Mouse (Mus musculus): ENCODE data around the gene Angptl8.
"Not testable (repeated sequence)": the region's sequence is repeated elsewhere in the genome, so short reads cannot be mapped to it uniquely, and the experiment has no call there.

Angptl8 gene

DNA sequence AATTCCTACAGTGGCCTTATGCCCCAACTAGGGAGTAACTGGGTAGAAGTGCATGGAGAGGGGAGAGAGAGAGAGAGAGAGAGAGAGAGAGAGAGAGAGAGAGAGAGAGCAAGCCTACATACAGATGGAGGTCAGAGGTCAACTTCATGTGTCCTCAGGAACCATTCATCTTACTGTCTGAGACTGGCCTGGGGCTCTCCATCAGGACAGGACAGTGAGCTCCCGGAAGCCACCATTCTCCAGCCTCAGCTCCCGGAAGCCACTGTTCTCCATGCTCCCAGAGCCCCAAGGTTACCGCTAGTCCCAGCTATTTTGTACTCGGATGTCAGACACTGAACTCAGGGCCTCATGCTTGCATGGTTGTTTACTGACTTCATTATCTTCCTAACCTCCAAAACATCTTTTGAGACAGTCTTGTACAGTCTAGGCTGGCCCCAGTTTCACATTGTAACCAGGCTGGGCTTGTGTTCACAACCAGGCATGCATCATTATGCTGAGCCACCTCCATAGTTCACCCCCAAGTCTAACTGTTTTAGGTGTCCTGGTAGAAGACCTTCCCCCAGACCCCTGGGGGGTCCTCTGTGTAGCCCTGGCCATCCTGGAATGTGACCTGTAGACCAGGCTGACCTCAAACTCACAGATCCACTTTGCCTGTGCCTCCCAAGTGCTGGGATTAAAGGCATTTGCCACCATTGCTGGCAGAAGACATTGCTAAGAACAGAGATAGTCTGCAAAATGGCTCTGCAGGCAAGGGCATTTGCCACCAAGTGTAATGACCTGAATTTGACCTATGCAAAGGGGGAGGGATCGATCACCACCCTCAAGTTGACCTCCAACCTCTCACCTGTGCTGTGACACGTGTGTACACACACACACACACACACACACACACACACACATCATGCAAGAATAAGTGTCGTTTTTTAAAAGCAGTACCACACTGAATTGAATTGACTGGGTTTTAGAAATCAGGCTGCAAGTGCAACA, 14.7 kb downstream of the Angptl8 start:
- DNase-seq (ENCODE audit: low spot score): no peak

DNA sequence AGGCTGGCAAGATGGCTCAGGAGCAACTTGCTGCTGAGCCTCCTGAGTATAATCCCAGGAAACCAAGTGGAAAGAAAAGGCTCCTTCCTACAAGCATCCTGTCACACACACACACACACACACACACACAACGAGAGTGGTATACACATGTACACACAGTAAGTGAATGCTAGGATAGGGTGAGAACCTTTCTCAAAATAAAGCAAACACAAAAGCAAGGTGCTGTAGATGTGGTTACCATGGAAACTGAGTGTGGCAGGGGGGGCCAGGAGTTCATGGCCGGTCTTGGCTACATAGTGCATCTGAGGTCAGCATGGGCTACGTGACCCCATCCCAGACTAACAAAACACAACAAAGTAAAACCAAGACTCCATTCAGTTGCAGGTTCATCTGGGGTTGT, 15.8 kb downstream of the Angptl8 start:
- no peak for DNase-seq (ENCODE audit: low spot score)

DNA sequence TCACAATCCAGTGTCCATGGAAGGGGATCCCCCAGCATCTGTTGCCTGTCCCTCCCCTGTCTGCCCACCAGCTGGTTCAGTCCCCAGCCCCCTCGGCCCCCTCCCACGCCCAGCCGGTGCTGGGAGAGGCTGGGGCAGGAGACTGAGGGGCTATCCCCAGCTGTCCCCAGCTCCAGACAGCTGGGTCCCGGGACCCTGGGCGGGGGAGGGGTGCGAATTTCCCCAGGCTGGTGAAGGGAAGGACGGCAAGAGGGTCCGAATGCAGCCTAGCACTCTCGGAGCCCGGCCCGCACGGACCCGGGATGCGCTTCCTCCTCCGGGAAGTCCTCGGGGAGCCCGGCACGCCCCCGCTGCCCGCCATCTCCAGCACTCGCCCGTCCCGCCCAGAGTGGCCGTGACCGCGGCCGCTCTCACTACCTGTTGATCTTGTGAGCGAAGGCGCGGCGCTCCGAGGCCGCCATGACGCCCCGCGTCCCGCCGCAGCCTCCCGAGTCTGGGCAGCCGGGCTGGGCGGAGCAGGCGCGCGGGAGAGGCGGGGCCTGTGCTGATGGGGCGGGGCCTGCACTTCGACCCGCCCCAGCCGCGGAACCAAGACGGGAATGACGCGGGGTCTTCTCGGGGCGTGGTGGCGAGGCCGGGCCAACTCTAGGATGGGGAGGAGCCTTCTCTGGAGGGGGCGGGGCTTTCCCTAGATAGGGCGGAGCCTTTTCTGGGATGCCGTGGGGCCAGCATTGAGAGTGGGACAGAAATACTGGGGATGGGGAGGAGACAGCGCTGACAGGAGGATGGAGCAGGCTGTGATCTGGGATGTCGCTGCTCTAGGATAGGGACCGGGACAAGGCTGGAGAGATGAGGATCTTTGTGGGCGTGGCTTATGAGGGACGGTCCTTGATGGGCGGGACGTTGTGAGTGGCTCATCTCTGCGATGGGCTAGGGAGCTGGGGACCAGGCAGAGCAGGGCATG, 17.1 kb downstream of the Angptl8 start, which contains the start of gene Dock6:
Dock6 (minus strand) TSS at position 508 of the 964 bp plus-strand sequence.
- peak; percentile 90 for DNase-seq (ENCODE audit: low spot score)

DNA sequence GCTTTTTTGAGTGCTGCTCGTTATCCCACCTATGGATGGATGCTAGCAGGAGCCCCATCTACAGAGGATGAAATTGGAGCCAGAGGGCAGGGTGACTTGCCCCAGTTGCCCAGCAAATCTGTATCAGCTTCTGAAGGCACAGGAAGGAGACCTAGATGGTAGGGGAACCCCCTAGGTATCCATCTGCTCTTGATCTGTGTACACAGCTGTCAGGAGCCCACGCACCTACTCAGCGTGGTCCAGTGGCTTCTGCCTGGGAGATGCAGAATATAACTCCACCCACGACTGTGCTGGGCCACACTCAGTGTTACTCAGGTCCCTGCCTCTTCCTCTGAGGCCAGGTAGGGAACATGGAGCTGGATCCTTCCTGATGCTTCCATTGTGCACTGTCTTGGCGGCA, 18.7 kb downstream of the Angptl8 start:
- DNase-seq (ENCODE audit: low spot score): no peak

DNA sequence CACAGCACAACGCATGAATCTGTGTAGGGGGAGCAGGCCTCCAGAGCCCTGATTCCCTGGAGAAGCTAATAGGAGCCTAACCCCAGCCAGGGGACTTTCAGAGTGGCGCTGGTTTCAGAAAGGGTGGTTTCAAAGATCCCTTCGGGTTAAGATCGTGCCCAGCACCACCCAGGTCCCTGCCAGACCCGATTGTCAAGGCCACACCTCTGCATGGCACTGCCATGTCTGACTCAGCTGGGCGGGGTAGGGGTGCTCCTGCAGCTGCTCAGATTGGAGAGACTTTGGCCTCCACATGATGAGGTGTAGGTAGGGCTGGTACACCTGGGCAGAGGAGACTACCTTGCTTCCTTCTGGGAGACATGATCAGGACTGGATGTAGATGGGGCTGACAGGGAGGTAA, 19.6 kb downstream of the Angptl8 start:
- DNase-seq (ENCODE audit: low spot score): no peak

DNA sequence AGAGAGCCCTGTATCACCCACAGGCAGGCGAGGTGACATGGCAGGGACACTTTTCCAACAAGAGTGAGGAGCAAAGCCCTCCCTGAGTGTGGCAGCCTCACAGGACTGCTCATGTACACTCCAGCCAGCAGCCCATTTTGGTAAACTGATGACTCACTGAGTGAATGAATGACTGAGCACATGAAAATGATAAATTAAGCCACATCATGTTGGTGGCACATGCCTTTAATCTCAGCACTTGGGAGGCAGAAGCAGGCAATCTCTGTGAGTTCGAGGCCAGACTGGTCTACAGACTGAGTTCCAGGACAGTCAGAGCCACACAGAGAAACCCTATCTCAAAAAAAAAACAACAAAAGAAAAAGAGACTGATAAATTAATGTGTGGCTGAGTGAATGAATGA, 22.2 kb downstream of the Angptl8 start:
- no peak for DNase-seq (ENCODE audit: low spot score)

DNA sequence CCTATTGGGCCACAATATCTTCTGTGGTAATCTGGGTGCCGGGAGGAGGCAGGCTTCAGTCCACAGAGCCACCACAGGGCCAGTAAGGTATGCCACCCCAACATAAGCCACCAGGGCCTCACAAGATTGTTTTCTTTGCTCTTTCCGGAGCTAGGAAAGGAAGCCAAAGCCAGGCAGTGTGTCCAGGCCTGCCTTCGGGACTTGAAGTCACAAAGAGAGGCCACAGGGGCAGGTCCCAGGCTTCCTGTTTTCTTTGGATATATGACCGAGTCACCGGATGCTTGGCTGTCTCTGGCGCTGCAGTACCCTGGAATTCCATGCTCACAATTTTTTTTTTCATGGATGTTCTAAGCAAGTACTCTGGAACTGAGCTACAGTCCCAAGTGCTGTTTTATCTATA, 22.8 kb downstream of the Angptl8 start:
- DNase-seq (ENCODE audit: low spot score): no peak

DNA sequence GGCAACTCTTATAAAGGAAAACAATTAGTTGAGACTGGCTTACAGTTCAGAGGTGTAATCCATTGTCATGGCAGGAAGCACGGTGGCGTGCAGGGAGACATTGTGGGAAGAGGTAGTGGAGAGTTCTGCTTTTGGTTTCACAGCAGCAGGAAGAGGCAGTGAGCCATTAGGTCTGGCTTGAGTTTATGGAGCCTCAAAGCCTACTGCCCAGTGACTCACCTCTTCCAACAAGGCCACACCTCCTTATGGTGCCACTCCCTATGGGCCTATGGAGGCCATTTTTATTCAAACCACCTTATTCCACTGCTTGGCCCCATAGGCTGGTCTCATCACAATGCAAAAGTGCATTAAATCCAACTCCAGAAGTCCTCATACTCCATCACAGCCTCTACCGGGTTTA, 24.3 kb downstream of the Angptl8 start:
- DNase-seq (ENCODE audit: low spot score): no peak

DNA sequence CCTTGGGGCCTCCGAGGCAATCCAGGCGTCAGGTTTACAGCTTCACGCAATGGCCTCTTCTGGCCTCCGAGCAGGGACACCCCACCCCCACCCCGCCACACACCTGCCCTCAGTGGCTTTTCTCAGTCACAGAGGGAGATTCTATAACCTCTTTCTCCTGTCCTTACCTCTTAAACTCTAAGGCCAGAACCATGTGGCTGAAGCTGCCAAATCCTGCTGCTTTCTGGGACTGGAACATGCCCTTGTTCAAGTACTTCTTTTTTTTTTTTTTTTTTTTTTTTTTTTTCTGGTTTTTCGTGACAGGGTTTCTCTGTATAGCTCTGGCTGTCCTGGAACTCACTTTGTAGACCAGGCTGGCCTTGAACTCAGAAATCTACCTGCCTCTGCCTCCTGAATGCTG, 25.0 kb downstream of the Angptl8 start:
- not testable (repeated sequence) for DNase-seq (ENCODE audit: low spot score)

DNA sequence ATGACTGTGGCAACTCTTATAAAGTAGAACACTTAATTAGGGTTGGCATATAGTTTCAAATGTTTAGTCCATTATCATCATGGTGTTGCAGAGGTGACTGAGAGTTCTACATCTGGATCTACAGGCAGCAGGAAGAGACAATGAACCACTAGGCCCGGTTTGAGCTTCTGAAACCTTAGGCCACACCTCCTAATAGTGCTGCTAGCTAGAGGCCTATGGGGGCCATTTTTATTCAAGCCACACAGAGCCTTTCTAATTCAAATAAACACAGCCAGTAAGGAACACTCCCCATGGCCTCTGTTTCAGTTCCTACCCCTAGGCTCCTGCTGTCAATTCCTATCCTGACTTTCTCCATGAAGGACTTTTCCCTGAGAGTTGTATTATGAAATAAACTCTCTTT, 26.9 kb downstream of the Angptl8 start:
- DNase-seq (ENCODE audit: low spot score): no peak

DNA sequence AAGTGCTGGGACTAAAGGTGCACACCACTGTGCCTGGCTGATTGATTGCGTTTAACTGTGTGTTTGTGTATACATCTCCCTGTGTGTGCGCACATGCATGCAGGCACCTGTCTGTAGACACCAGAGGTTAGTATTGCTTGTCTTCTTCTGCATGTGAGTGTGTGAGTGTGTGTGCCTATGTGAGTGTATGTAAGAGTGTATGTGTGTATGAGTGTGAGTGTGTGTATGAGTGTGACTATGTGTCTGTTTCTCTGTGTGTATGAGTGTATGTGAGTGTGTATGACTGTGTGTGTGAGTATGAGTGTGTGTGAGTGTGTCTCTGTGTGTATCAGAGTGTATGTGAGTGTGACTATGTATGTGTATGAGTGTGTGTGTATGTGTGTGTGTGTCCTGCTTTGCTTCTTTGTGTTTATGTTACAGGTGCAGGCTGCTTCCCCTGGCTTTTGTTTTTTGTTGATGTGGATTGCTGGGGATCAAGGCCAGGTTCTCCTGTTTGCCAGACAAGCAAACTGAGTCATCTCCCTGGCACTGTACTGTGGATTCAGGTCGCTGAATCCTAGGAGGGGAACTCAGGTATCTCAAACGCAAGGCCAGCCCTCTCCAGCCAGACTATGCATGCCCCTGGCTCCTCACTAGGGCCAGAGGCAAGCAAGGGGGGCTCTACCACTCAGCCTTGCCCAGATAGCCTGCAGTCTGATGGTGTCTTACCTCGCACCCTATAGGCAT, 30.5 kb downstream of the Angptl8 start:
- no peak for DNase-seq (ENCODE audit: low spot score)

DNA sequence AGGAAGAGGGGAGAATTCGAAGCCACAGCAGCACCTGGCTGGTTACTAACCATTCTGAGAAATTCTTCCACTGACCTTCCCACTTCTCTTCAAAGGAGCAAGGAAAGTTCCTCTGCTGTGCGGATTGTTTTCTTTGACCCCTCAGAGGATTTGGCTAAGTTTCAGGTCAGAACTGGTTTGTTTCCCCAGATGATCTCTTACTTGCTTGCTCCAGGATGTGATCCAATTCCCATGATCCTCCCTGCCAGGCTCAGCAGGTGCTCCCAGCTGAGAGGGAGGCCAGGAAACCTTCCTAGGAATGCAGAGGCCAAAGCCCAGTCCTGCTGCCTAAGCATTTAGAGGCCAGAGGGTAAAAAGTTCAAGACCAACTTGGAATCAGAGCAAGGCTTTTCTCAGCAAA, 31.3 kb downstream of the Angptl8 start:
- DNase-seq (ENCODE audit: low spot score): no peak

DNA sequence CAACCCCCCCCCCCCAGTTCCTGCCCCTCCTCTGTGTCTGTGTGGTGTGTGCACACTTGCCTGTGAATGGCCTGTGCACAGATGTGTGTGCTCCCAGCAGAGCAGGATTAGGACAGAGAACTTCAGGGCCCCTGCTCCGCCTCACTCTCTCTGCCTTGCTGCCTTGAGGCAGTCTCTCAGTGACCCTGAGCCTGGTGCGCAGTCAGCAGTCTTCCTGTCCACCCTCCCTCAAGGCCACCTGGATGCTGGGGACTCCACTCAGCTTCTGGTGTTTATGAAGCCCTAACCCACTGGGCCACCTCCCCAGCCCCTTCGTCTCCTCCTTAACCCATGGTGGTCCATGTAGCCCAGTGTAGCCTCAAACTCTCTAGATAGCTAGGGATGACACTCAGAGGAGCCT, 32.4 kb downstream of the Angptl8 start:
- peak; percentile 35 for DNase-seq (ENCODE audit: low spot score)

DNA sequence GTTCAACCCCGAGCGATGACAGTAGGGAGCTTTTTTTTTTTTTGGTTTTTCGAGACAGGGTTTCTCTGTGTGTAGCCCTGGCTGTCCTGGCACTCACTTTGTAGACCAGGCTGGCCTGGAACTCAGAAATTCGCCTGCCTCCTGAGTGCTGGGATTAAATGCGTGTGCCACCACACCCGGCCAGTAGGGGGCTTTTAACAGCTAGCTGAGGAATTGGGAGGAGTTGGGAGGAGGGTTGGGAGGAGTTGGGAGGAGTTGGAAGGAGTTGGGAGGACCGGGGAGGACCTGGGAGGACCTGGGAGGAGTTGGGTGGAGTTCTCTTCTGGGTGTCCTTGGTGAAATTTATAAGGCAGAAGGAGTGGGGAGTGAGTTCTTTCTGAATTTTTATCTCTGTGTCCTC, 34.0 kb downstream of the Angptl8 start:
- peak; percentile 63 for DNase-seq (ENCODE audit: low spot score)

DNA sequence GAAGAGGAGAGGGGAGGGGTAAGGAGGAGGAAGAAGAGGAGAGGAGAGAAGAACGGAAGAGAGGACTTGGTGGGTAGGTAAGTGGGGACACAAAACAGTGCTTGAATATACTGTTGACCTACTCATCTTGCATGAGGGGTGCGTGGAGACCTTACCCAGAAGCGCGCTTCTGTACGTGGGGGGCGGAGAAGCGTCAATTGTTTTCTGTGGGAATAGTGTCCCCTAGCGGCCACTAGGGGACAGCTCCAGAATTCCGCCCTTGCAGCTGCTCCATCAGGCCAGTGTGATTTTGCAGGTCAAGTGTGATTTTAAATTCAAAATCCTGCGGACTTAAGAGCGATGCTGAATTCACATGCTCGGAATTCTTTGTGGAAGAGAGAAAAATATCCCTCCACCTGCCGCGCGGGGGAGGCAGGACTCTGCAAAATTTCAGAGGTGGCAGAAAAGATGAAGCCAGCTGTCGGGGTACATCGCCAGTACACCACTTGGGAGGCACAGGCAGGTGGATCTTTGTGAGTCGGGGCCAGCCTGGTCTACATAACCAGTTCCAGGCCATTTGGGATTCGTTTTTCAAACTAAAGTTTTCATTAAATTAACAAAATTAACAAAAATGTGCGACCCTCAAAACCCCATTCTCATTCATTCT, 35.7 kb downstream of the Angptl8 start:
- DNase-seq (ENCODE audit: low spot score): peak; percentile 40

DNA sequence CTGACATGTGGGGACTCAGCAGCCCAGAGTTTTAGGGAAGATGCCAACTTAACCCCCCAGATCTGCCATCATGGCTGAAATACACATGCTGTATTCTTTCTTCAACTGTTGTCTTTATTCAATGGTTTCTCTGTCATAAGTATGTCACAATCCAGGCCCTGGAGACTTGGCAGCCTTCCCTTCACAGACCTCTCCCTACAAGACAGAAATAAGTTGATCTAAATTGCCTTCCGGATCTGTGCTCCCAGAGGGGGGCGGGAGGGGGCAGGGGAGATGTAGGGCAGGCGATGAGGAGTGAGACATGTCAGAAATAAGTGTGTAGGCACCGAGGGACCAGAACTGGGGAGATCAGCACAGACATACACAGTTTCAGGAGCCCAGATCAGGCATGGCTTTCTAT, 36.9 kb downstream of the Angptl8 start:
- no peak for DNase-seq (ENCODE audit: low spot score)

DNA sequence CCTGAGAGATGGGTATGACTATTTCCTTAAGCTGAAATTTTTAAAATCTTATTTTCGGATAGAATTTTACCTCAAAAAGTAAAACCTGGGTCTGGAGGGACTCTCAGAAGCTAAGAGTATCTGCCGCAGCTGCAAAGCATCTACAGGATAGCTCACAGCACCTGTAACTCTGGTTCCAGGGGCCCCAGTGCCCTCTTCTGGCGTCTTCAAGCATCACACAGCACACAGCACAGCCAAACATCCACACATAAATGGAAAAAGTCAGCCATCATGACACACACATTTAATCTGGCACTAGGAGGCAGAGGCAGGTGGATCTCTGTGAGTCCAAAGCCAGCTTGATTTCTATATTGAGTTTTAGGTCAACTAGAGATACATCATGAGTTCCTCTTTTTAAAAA, 41.3 kb downstream of the Angptl8 start:
- no peak for DNase-seq (ENCODE audit: low spot score)
